Mouse (Mus musculus) olfactory bulb, adult 2 months (tissue): Measurements from ENCODE around the gene Akr1c18. TPM values are rescaled to one million over a fixed set of nuclear protein-coding genes. Genes with fewer than 3 reads are reported as not detected.

ENCODE experiments used
- H3K27ac ChIP-seq: fragments of 200-500 bp; 2 replicates; pipeline ENCODE4 v1.5.1; 2012; ENCODE audit warnings: low read depth, low read length; ENCODE audit not compliant: insufficient read depth
- H3K4me1 ChIP-seq: fragments of 200-500 bp; 2 replicates; pipeline ENCODE4 v1.6.1; 2012; ENCODE audit warnings: low read length; ENCODE audit not compliant: control insufficient read depth, insufficient read depth
- H3K4me3 ChIP-seq: fragments of 200-500 bp; 2 replicates; pipeline ENCODE4 v1.5.1; 2012; ENCODE audit warnings: mild to moderate bottlenecking, low read depth, low read length, moderate library complexity; ENCODE audit not compliant: insufficient read depth
- CTCF ChIP-seq: fragments of 200-500 bp; IDR thresholded peaks from 2 replicates; pipeline ENCODE4 v1.5.1; 2012; ENCODE audit warnings: low read depth, mild to moderate bottlenecking, low read length, moderate library complexity; ENCODE audit not compliant: insufficient read depth
- POLR2A ChIP-seq: fragments of 200-500 bp; IDR thresholded peaks from 2 replicates; pipeline ENCODE4 v1.6.1; 2012; ENCODE audit warnings: mild to moderate bottlenecking, low read depth, low read length, moderate library complexity; ENCODE audit not compliant: insufficient read depth
- WGBS: fragments of 180-500 bp; shearing (Covaris S2); methylation state at CpG from one replicate; pipeline ENCODE4 v1.1.7; 2018; 5-methylcytosine and 5-hydroxymethylcytosine counted together
- polyA plus RNA-seq: library from polyadenylated mRNA; stranded (reverse); fragments of >200 nt; gene quantifications from 2 replicates; pipeline ENCODE4 v1.2.4, GENCODE M21; 2012; ENCODE audit warnings: low replicate concordance; ENCODE audit not compliant: missing spikeins, insufficient read depth, insufficient read length

Gene Akr1c18
- polyA plus RNA-seq, 1 experiment: not detected

GRCm38 (mm10) chr13:4110281-4111188, 39.9 kb downstream of the Akr1c18 start:
- TF ChIP-seq POLR2A (no peak), CTCF (no peak)
- Histone ChIP-seq H3K4me3 (no peak overlapping the region), H3K4me1 (no peaks in the 10 kb centered on the region), H3K27ac (no peak overlapping the region)
- WGBS: 24% methylated on average over 6 of the region's 6 CpGs

- Histone ChIP-seq H3K4me1 (no peaks in the 10 kb centered on the region), H3K27ac (no peak overlapping the region), H3K4me3 (no peak overlapping the region)
- TF ChIP-seq CTCF (no peak), POLR2A (no peak)
These were observed 47.7 kb downstream of the Akr1c18 start for GRCm38 (mm10) chr13:4102721-4103120.

- Histone ChIP-seq H3K4me1 (no peaks in the 10 kb centered on the region), H3K4me3 (no peak overlapping the region), H3K27ac (no peak overlapping the region)
- no peak for TF ChIP-seq POLR2A
- no peak for TF ChIP-seq CTCF
These were observed 48.8 kb downstream of the Akr1c18 start for GRCm38 (mm10) chr13:4101691-4102090.

Other genes with a start within 250 kb of the Akr1c18 start
- not detected in 2 replicates for gene Net1, start 232.4 kb downstream of the Akr1c18 start, polyA plus RNA-seq
- gene Tubal3, start 232.4 kb downstream of the Akr1c18 start, polyA plus RNA-seq: not detected in 2 replicates
- not detected in 2 replicates for gene Ucn3, start 205.3 kb downstream of the Akr1c18 start, polyA plus RNA-seq
- gene Akr1c14, start 101.6 kb downstream of the Akr1c18 start, polyA plus RNA-seq: not detected in 2 replicates
- gene Akr1c13, start 40.5 kb upstream of the Akr1c18 start, polyA plus RNA-seq: not detected in 2 replicates
- gene Akr1c19, start 78.0 kb upstream of the Akr1c18 start, polyA plus RNA-seq: not detected in 2 replicates
- gene Akr1c12, start 128.8 kb upstream of the Akr1c18 start, polyA plus RNA-seq: not detected in 2 replicates